Mouse (Mus musculus) B cell, adult 2 months (primary cell): ENCODE measurements around the gene Slc13a2.

Experiments used
- DNase-seq, 2 experiments: peaks; one replicate each; pipeline ENCODE4 v3.0.0; 2022

Slc13a2 gene

GRCm38 (mm10) chr11:78422055-78422819, at the start of gene Slc13a2:
Gene Slc13a2, minus strand, starts transcription at chr11:78422217.
- DNase-seq, result no peak

GRCm38 (mm10) chr11:78471326-78472103, 49.5 kb upstream of the Slc13a2 start:
- DNase-seq, result no peak

GRCm38 (mm10) chr11:78467932-78468331, 45.9 kb upstream of the Slc13a2 start:
- DNase-seq, result no peak

GRCm38 (mm10) chr11:78467515-78467914, 45.5 kb upstream of the Slc13a2 start:
- DNase-seq, result no peak

GRCm38 (mm10) chr11:78466242-78466912, 44.4 kb upstream of the Slc13a2 start:
- DNase-seq, result no peak

GRCm38 (mm10) chr11:78465568-78466180, 43.7 kb upstream of the Slc13a2 start, which contains the start of gene Slc46a1:
Gene Slc46a1, plus strand, starts transcription at chr11:78465697.
- peak; percentile 80 to 83 for DNase-seq

GRCm38 (mm10) chr11:78465116-78465515, 43.1 kb upstream of the Slc13a2 start:
- DNase-seq, result no peak

GRCm38 (mm10) chr11:78463286-78464036, 41.4 kb upstream of the Slc13a2 start:
- no peak for DNase-seq

GRCm38 (mm10) chr11:78462669-78463068, 40.7 kb upstream of the Slc13a2 start:
- DNase-seq, result no peak

- peak; percentile 39 to 43 for DNase-seq
These were observed 39.9 kb upstream of the Slc13a2 start for GRCm38 (mm10) chr11:78461894-78462293.

- DNase-seq, result no peak
These were observed 36.7 kb upstream of the Slc13a2 start for GRCm38 (mm10) chr11:78458740-78459139.

GRCm38 (mm10) chr11:78455308-78455707, 33.3 kb upstream of the Slc13a2 start:
- DNase-seq, result peak; percentile 52 to 58

- DNase-seq, result no peak
These were observed 32.3 kb upstream of the Slc13a2 start for GRCm38 (mm10) chr11:78454276-78454675.

- peak; percentile 84 to 87 for DNase-seq
These were observed 31.7 kb upstream of the Slc13a2 start for GRCm38 (mm10) chr11:78453675-78454074.

GRCm38 (mm10) chr11:78450337-78450736, 28.3 kb upstream of the Slc13a2 start:
- no peak for DNase-seq

GRCm38 (mm10) chr11:78448242-78448641, 26.2 kb upstream of the Slc13a2 start:
- DNase-seq, result no peak

- no peak for DNase-seq
These were observed 25.2 kb upstream of the Slc13a2 start for GRCm38 (mm10) chr11:78447168-78447567.

- no peak for DNase-seq
These were observed 21.1 kb upstream of the Slc13a2 start for GRCm38 (mm10) chr11:78443115-78443514.

- no peak for DNase-seq
These were observed 16.4 kb upstream of the Slc13a2 start for GRCm38 (mm10) chr11:78438399-78438930.

- no peak for DNase-seq
These were observed 15.2 kb upstream of the Slc13a2 start for GRCm38 (mm10) chr11:78437182-78437581.

- peak; percentile 72 to 74 for DNase-seq
These were observed 13.8 kb upstream of the Slc13a2 start for GRCm38 (mm10) chr11:78435776-78436349.
